Mouse (Mus musculus) limb, embryonic 14.5 days (tissue): Measurements from ENCODE around the gene Nxpe5. TPM values are rescaled to one million over a fixed set of nuclear protein-coding genes. Genes with fewer than 3 reads are reported as not detected.

Source experiments
- ATAC-seq: fragments of 200-750 bp; cut with Nextera tagmentation; 2 replicates; pipeline ENCODE4 v1.8.0; 2017; ENCODE audit warnings: low read depth, moderate number of reproducible peaks, moderate TSS enrichment; ENCODE audit not compliant: low FRiP score
- DNase-seq: peaks from one replicate; pipeline ENCODE4 v3.0.0-alpha.2; 2015; ENCODE audit warnings: low spot score
- H3K27ac ChIP-seq: fragments of 300-500 bp; sonication (generic); replicated peaks from 2 replicates; pipeline ENCODE4 v1.5.1; 2014; ENCODE audit warnings: low read depth, mild to moderate bottlenecking, low read length, moderate library complexity, mixed read lengths
- H3K27me3 ChIP-seq: fragments of 300-500 bp; sonication (generic); 2 replicates; pipeline ENCODE4 v1.6.1; 2014; ENCODE audit warnings: low read length, mixed read lengths; ENCODE audit not compliant: control insufficient read depth, insufficient read depth
- H3K36me3 ChIP-seq: fragments of 300-500 bp; sonication (generic); 2 replicates; pipeline ENCODE4 v1.6.1; 2014; ENCODE audit warnings: mild to moderate bottlenecking, low read length, moderate library complexity, mixed read lengths; ENCODE audit not compliant: control insufficient read depth, insufficient read depth
- H3K4me1 ChIP-seq: fragments of 300-500 bp; sonication (generic); 2 replicates; pipeline ENCODE4 v1.6.1; 2014; ENCODE audit warnings: antibody characterized with exemption, low read length, mixed read lengths; ENCODE audit not compliant: control insufficient read depth, insufficient read depth
- H3K4me2 ChIP-seq: fragments of 300-500 bp; sonication (generic); replicated peaks from 2 replicates; pipeline ENCODE4 v1.6.1; 2014; ENCODE audit warnings: low read depth, mild to moderate bottlenecking, low read length, moderate library complexity; ENCODE audit not compliant: severe bottlenecking
- H3K4me3 ChIP-seq: fragments of 300-500 bp; sonication (generic); replicated peaks from 2 replicates; pipeline ENCODE4 v1.5.1; 2014; ENCODE audit warnings: low read length
- H3K9ac ChIP-seq: fragments of 300-500 bp; sonication (generic); 2 replicates; pipeline ENCODE4 v1.6.1; 2014; ENCODE audit warnings: mild to moderate bottlenecking, low read depth, low read length, moderate library complexity; ENCODE audit not compliant: severe bottlenecking
- H3K9me3 ChIP-seq: fragments of 300-500 bp; sonication (generic); 2 replicates; pipeline ENCODE4 v1.6.1; 2016; ENCODE audit warnings: low read length; ENCODE audit not compliant: control insufficient read depth
- POLR2A ChIP-seq: fragments of 200-500 bp; IDR thresholded peaks from 2 replicates; pipeline ENCODE4 v1.8.0; 2012; ENCODE audit warnings: inconsistent platforms, mild to moderate bottlenecking, moderate library complexity, borderline replicate concordance; ENCODE audit not compliant: insufficient read depth, insufficient read length; ENCODE audit errors: extremely low read depth
- WGBS: fragments of 180-500 bp; shearing (Covaris S2); extraction: QIAGEN DNeasy Blood & Tissue Kit; methylation state at CpG from one replicate; pipeline ENCODE4 v1.1.7; 2014; 5-methylcytosine and 5-hydroxymethylcytosine counted together
- polyA plus RNA-seq, 2 experiments: library from polyadenylated mRNA; depleted of rRNA in 1 of 2; stranded (reverse) in 1 of 2; unstranded in 1 of 2; fragments of >200 nt; fragmentation: Nextera tagmentation in 1 of 2; extraction: Ambion mirVana in 1 of 2; gene quantifications; 2 replicates each; pipeline versions ENCODE4 v1.2.1 to v1.2.3; 2012 to 2014

Gene Nxpe5
- polyA plus RNA-seq, 2 experiments, result not detected

- TF ChIP-seq POLR2A, result no peak
- no peaks in the 10 kb centered on the region for H3K27me3 ChIP-seq
- no peak overlapping the region for H3K4me3 ChIP-seq
- no peak for ATAC-seq
- DNase-seq, result no peak
- H3K9me3 ChIP-seq, result no peaks in the 10 kb centered on the region
- H3K36me3 ChIP-seq, result peaks cover 47% of the 10 kb centered on the region
- no peak overlapping the region for H3K4me2 ChIP-seq
- H3K4me1 ChIP-seq, result peaks cover 13% of the 10 kb centered on the region
- no peak overlapping the region for H3K9ac ChIP-seq
- no peak overlapping the region for H3K27ac ChIP-seq
- WGBS, result 89% methylated on average over 4 of the region's 4 CpGs
Measured at GRCm38 (mm10) chr5:138257585-138257978, 31.9 kb downstream of the Nxpe5 start.

DNA sequence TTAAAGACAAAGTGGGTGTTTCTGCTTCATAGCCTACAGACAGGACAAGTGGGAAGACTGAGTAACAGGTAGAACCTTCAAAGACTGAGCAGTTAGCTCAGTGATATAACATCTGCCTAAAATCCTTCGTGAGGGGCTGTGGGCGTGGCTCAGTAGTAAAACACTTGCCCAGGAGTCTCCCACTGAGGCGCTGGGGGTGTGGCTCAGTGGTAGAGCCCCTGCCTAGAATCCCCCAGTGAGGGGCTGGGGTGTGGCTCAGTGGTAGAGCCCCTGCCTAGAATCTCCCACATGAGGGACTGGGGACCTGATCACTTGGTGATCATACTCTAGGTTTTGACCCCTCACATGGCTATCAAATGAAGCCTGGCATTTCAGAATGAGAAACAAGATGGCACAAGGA, 32.4 kb downstream of the Nxpe5 start:
- no peak for TF ChIP-seq POLR2A

DNA sequence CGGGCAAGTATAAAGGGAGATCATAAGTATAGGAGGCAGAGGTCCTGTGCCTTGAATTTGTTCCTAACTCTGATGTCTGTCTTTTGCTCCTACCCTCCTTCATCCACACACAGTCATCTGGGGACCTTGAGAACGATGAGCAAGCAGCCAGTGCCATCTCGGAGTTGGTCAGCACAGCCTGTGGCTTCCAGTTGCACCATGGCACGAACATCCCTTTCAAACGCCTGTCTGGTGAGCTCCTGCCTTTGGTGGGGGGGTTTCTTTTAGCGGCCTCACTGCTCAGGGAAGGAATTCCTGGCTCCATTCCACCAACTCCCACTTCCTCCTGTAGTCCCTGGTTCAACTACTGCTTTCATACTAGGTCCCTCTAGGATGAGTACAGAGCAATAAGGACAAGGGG, 32.8 kb downstream of the Nxpe5 start:
- Histone ChIP-seq H3K27ac (no peak overlapping the region), H3K9ac (no peak overlapping the region), H3K27me3 (no peaks in the 10 kb centered on the region), H3K4me2 (no peak overlapping the region), H3K4me1 (peaks cover 19% of the 10 kb centered on the region), H3K4me3 (no peak overlapping the region), H3K9me3 (no peaks in the 10 kb centered on the region), H3K36me3 (peaks cover 47% of the 10 kb centered on the region)
- TF ChIP-seq POLR2A, result no peak
- 83% methylated on average over 6 of the region's 6 CpGs for WGBS
- ATAC-seq, result no peak
- peak; percentile 4 for DNase-seq

More for the DNA sequence above, 32.4 kb downstream of the Nxpe5 start:
- ATAC-seq (no peak), DNase-seq (peak; percentile 2)
- peaks cover 47% of the 10 kb centered on the region for H3K36me3 ChIP-seq
- no peaks in the 10 kb centered on the region for H3K27me3 ChIP-seq
- no peaks in the 10 kb centered on the region for H3K9me3 ChIP-seq
- H3K4me1 ChIP-seq, result peaks cover 18% of the 10 kb centered on the region
- 81% methylated on average over 3 of the region's 3 CpGs for WGBS
- H3K4me3 ChIP-seq, result no peak overlapping the region
- H3K27ac ChIP-seq, result no peak overlapping the region
- H3K9ac ChIP-seq, result no peak overlapping the region
- no peak overlapping the region for H3K4me2 ChIP-seq

DNA sequence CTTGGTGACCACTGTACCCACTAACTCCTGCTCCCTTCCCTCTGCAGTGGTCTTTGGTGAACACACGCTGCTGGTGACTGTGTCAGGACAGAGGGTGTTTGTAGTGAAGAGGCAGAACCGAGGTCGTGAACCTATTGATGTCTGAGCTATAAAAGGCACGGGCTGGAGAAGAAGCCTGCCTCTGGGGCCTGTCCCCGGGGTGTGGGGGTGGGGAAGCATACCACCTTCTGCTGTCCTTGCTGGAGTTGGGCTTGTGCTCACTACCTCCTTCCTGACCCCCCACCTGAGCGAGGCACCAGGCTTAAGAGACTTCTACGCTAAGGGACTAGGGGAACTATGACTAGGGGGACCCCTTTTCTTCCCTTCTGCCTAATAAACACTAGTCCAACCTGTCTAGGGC, 33.3 kb downstream of the Nxpe5 start:
- DNase-seq (no peak), ATAC-seq (no peak)
- no peaks in the 10 kb centered on the region for H3K27me3 ChIP-seq
- TF ChIP-seq POLR2A, result no peak
- WGBS, result 51% methylated on average over 7 of the region's 7 CpGs
- no peak overlapping the region for H3K4me3 ChIP-seq
- H3K4me2 ChIP-seq, result no peak overlapping the region
- no peak overlapping the region for H3K27ac ChIP-seq
- no peaks in the 10 kb centered on the region for H3K9me3 ChIP-seq
- peaks cover 47% of the 10 kb centered on the region for H3K36me3 ChIP-seq
- H3K9ac ChIP-seq, result no peak overlapping the region
- peaks cover 19% of the 10 kb centered on the region for H3K4me1 ChIP-seq

GRCm38 (mm10) chr5:138260051-138260450, 34.4 kb downstream of the Nxpe5 start:
- DNase-seq (peak; percentile 2), ATAC-seq (no peak)
- no peak overlapping the region for H3K9ac ChIP-seq
- no peak overlapping the region for H3K27ac ChIP-seq
- no peak overlapping the region for H3K4me3 ChIP-seq
- H3K4me2 ChIP-seq, result no peak overlapping the region
- H3K4me1 ChIP-seq, result peaks cover 20% of the 10 kb centered on the region
- no peak for TF ChIP-seq POLR2A
- peaks cover 47% of the 10 kb centered on the region for H3K36me3 ChIP-seq
- H3K9me3 ChIP-seq, result no peaks in the 10 kb centered on the region
- no peaks in the 10 kb centered on the region for H3K27me3 ChIP-seq
- 90% methylated on average over 10 of the region's 10 CpGs for WGBS

- Histone ChIP-seq H3K4me3 (no peak overlapping the region), H3K4me1 (peaks cover 19% of the 10 kb centered on the region), H3K9ac (no peak overlapping the region), H3K4me2 (no peak overlapping the region), H3K36me3 (peaks cover 47% of the 10 kb centered on the region), H3K27ac (no peak overlapping the region), H3K9me3 (no peaks in the 10 kb centered on the region), H3K27me3 (no peaks in the 10 kb centered on the region)
- no peak for TF ChIP-seq POLR2A
- 89% methylated on average over 11 of the region's 11 CpGs for WGBS
- DNase-seq (no peak), ATAC-seq (no peak)
Measured at GRCm38 (mm10) chr5:138260834-138261233, 35.1 kb downstream of the Nxpe5 start.
